Mouse (Mus musculus) myocyte (in vitro differentiated cells): ENCODE data around the gene Cntn2. TPM values are rescaled to one million over a fixed set of nuclear protein-coding genes. Genes with fewer than 3 reads are reported as not detected.

Experiments
- H3K27me3 ChIP-seq: one replicate; pipeline ENCODE4 v1.6.1; 2011; ENCODE audit not compliant: control insufficient read depth, insufficient read depth, insufficient read length
- H3K36me3 ChIP-seq: one replicate; pipeline ENCODE4 v1.6.1; 2011; ENCODE audit not compliant: control insufficient read depth, insufficient read depth
- H3K4me2 ChIP-seq: one replicate; pipeline ENCODE4 v1.6.1; 2011; ENCODE audit warnings: low read depth, control low read depth
- H3K4me3 ChIP-seq: one replicate; pipeline ENCODE4 v1.5.1; 2011; ENCODE audit warnings: mild to moderate bottlenecking, control low read depth, moderate library complexity
- H3K79me2 ChIP-seq: one replicate; pipeline ENCODE4 v1.6.1; 2011; ENCODE audit not compliant: control insufficient read depth, insufficient read depth
- H3ac ChIP-seq: one replicate; pipeline ENCODE4 v1.6.1; 2011; ENCODE audit not compliant: control insufficient read depth, insufficient read length
- CEBPB ChIP-seq: IDR thresholded peaks from 2 replicates; pipeline ENCODE4 v1.6.1; 2011; ENCODE audit warnings: mild to moderate bottlenecking, moderate library complexity; ENCODE audit not compliant: poor library complexity, insufficient read depth, severe bottlenecking
- E2F4 ChIP-seq: IDR thresholded peaks from one replicate; pipeline ENCODE4 v1.6.1; 2011; ENCODE audit warnings: mild to moderate bottlenecking, control low read depth, moderate library complexity; ENCODE audit not compliant: insufficient read depth
- MAX ChIP-seq: IDR thresholded peaks from one replicate; pipeline ENCODE4 v1.6.1; 2011; ENCODE audit warnings: low read depth, mild to moderate bottlenecking, control low read depth
- MYOD1 ChIP-seq, 3 experiments: IDR thresholded peaks; one replicate each; pipeline ENCODE4 v1.6.1; 2011; ENCODE audit warnings: control low read depth in 2 of 3, low read depth in 2 of 3, mild to moderate bottlenecking in 2 of 3, moderate library complexity in 1 of 3; ENCODE audit not compliant: insufficient read length in 2 of 3, control insufficient read depth in 1 of 3
- MYOG ChIP-seq, 3 experiments: IDR thresholded peaks; one replicate each; pipeline ENCODE4 v1.6.1; 2011; ENCODE audit warnings: control low read depth in 2 of 3, low read depth in 2 of 3, mild to moderate bottlenecking in 2 of 3; ENCODE audit not compliant: insufficient read length in 2 of 3, control insufficient read depth in 1 of 3, insufficient read depth in 1 of 3
- POLR2A ChIP-seq: IDR thresholded peaks from one replicate; pipeline ENCODE4 v1.6.1; 2011; ENCODE audit warnings: low read depth, mild to moderate bottlenecking, control low read depth, moderate library complexity; ENCODE audit not compliant: insufficient read length
- POLR2AphosphoS2 ChIP-seq: IDR thresholded peaks from one replicate; pipeline ENCODE4 v1.6.1; 2011; ENCODE audit warnings: low read depth, control low read depth; ENCODE audit not compliant: insufficient read length
- REST ChIP-seq: IDR thresholded peaks from one replicate; pipeline ENCODE4 v1.6.1; 2011; ENCODE audit warnings: mild to moderate bottlenecking, control low read depth, moderate library complexity; ENCODE audit not compliant: insufficient read depth, insufficient read length
- SRF ChIP-seq: IDR thresholded peaks from one replicate; pipeline ENCODE4 v1.6.1; 2011; ENCODE audit warnings: low read depth; ENCODE audit not compliant: control insufficient read depth, insufficient read length
- TCF12 ChIP-seq: IDR thresholded peaks from one replicate; pipeline ENCODE4 v1.6.1; 2011; ENCODE audit warnings: mild to moderate bottlenecking, control low read depth; ENCODE audit not compliant: poor library complexity, insufficient read depth, severe bottlenecking
- TCF3 ChIP-seq: IDR thresholded peaks from one replicate; pipeline ENCODE4 v1.6.1; 2011; ENCODE audit warnings: low read depth, control low read depth; ENCODE audit not compliant: insufficient read length
- USF1 ChIP-seq: IDR thresholded peaks from one replicate; pipeline ENCODE4 v1.6.1; 2011; ENCODE audit warnings: low read depth, mild to moderate bottlenecking, control low read depth, moderate library complexity
- polyA plus RNA-seq: library from polyadenylated mRNA; unstranded; fragments of >200 nt; fragmentation: generic; extraction: Trizol; gene quantifications from one replicate; pipeline ENCODE4 v1.2.1, GENCODE M21; 2012; ENCODE audit warnings: missing spikeins

Gene Cntn2
- polyA plus RNA-seq, 1 experiment, result not detected

- no peaks in the 10 kb centered on the region for H3K79me2 ChIP-seq
- H3K36me3 ChIP-seq, result no peaks in the 10 kb centered on the region
- no peak overlapping the region for H3ac ChIP-seq
- TF ChIP-seq POLR2AphosphoS2 (no peak), USF1 (no peak), TCF3 (no peak), MYOD1 (IDR thresholded peaks at IDR 0.05; ENCODE audit: control insufficient read depth in 1 of 3, insufficient read length in 2 of 3, low read depth in 2 of 3) (no peak), E2F4 (no peak), MYOG (IDR thresholded peaks at IDR 0.05; ENCODE audit: control insufficient read depth in 1 of 3, insufficient read depth in 1 of 3, insufficient read length in 2 of 3, low read depth in 2 of 3) (no peak), POLR2A (no peak), MAX (no peak), TCF12 (no peak), SRF (no peak), REST (no peak), CEBPB (no peak)
- no peak overlapping the region for H3K4me2 ChIP-seq
- no peak overlapping the region for H3K4me3 ChIP-seq
- peaks cover 86% of the 10 kb centered on the region for H3K27me3 ChIP-seq
These were observed 40.0 kb upstream of the Cntn2 start for GRCm38 (mm10) chr1:132582998-132583604.

- H3K27me3 ChIP-seq, result peaks cover 86% of the 10 kb centered on the region
- no peaks in the 10 kb centered on the region for H3K79me2 ChIP-seq
- no peak overlapping the region for H3ac ChIP-seq
- TF ChIP-seq TCF3, result no peak
- TF ChIP-seq MYOD1 (IDR thresholded peaks at IDR 0.05; ENCODE audit: control insufficient read depth in 1 of 3, insufficient read length in 2 of 3, low read depth in 2 of 3), result no peak
- no peak for TF ChIP-seq MYOG (IDR thresholded peaks at IDR 0.05; ENCODE audit: control insufficient read depth in 1 of 3, insufficient read depth in 1 of 3, insufficient read length in 2 of 3, low read depth in 2 of 3)
- no peak for TF ChIP-seq SRF
- no peak for TF ChIP-seq E2F4
- TF ChIP-seq MAX, result no peak
- TF ChIP-seq USF1, result no peak
- no peak for TF ChIP-seq REST
- TF ChIP-seq TCF12, result no peak
- no peak for TF ChIP-seq POLR2A
- TF ChIP-seq POLR2AphosphoS2, result no peak
- no peak for TF ChIP-seq CEBPB
- H3K4me2 ChIP-seq, result no peak overlapping the region
- no peak overlapping the region for H3K4me3 ChIP-seq
- no peaks in the 10 kb centered on the region for H3K36me3 ChIP-seq
These were observed 39.1 kb upstream of the Cntn2 start for GRCm38 (mm10) chr1:132581845-132582839.

- Histone ChIP-seq H3K4me2 (no peak overlapping the region), H3K36me3 (no peaks in the 10 kb centered on the region), H3ac (no peak overlapping the region), H3K4me3 (no peak overlapping the region), H3K79me2 (no peaks in the 10 kb centered on the region), H3K27me3 (peaks cover 85% of the 10 kb centered on the region)
- TF ChIP-seq MAX, result no peak
- TF ChIP-seq E2F4, result no peak
- TF ChIP-seq MYOD1 (IDR thresholded peaks at IDR 0.05; ENCODE audit: control insufficient read depth in 1 of 3, insufficient read length in 2 of 3, low read depth in 2 of 3), result no peak
- TF ChIP-seq USF1, result no peak
- TF ChIP-seq POLR2AphosphoS2, result no peak
- no peak for TF ChIP-seq REST
- TF ChIP-seq POLR2A, result no peak
- TF ChIP-seq TCF3, result no peak
- no peak for TF ChIP-seq MYOG (IDR thresholded peaks at IDR 0.05; ENCODE audit: control insufficient read depth in 1 of 3, insufficient read depth in 1 of 3, insufficient read length in 2 of 3, low read depth in 2 of 3)
- no peak for TF ChIP-seq SRF
- no peak for TF ChIP-seq CEBPB
- no peak for TF ChIP-seq TCF12
These were observed 37.0 kb upstream of the Cntn2 start for GRCm38 (mm10) chr1:132580063-132580462.

- Histone ChIP-seq H3K4me3 (no peak overlapping the region), H3K27me3 (peaks cover 89% of the 10 kb centered on the region), H3K79me2 (no peaks in the 10 kb centered on the region), H3ac (no peak overlapping the region), H3K36me3 (no peaks in the 10 kb centered on the region), H3K4me2 (no peak overlapping the region)
- TF ChIP-seq USF1 (no peak), MYOD1 (IDR thresholded peaks at IDR 0.05; ENCODE audit: control insufficient read depth in 1 of 3, insufficient read length in 2 of 3, low read depth in 2 of 3) (no peak), MAX (no peak), TCF12 (no peak), TCF3 (no peak), SRF (no peak), POLR2AphosphoS2 (no peak), CEBPB (no peak), POLR2A (no peak), REST (no peak), E2F4 (no peak), MYOG (IDR thresholded peaks at IDR 0.05; ENCODE audit: control insufficient read depth in 1 of 3, insufficient read depth in 1 of 3, insufficient read length in 2 of 3, low read depth in 2 of 3) (no peak)
These were observed 33.8 kb upstream of the Cntn2 start for GRCm38 (mm10) chr1:132576845-132577244.
